In the genomic region with DNA sequence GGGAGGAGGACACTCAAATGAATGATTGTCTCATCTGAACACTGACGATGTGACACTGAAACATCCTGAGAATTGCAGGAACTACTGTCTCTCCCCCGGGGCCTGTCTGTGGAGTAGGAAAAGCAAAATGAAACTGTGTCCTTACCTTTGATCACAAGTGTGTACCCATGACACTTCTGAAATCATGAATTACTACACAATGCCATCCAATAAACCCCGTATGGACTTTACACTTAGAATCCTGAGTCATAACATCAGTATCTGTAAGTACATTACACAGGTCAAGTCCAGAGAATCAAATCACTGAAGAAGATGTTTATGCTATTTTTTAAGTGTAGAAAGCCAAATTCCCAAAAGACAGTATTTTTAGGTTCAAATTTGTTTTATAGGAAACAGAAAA, we compare ENCODE assay signal across 28 mouse cellular contexts.
A peak's percentile ranks its signal among the peaks of the same experiment; 100 is the strongest.
DNase-seq lines count a peak whose midpoint lies in the region; ATAC-seq and TF ChIP-seq lines count a peak whose summit lies in the region.
"Had no signal": no experiment of that assay in that cellular context is flagged by ENCODE, and none has a peak within 500 bp of the region (broad histone marks: within the 10 kb centered on the region; RNA-seq: fewer than 3 reads in every experiment).

No protein-coding gene starts in this region.

- no peak overlapping the region for H3K9ac ChIP-seq in heart, adult 2 months (ENCODE audit: low read depth, low read length)
- no peak overlapping the region for H3K9ac ChIP-seq in intestine, embryonic 15.5 days
- H3K9ac ChIP-seq: embryonic facial prominence, embryonic 12.5 days; embryonic facial prominence, embryonic 15.5 days; forebrain, embryonic 12.5 days; forebrain, embryonic 15.5 days; heart, embryonic 12.5 days; heart, embryonic 15.5 days had no signal

- no peaks in the 10 kb centered on the region for H3K9me3 ChIP-seq in intestine, embryonic 15.5 days
- H3K9me3 ChIP-seq: embryonic facial prominence, embryonic 12.5 days; embryonic facial prominence, embryonic 15.5 days; forebrain, embryonic 12.5 days; forebrain, embryonic 15.5 days; G1E; heart, embryonic 12.5 days; heart, embryonic 15.5 days had no signal

- intact Hi-C loops in heart, adult 2 months (cut with DNase I): loop anchor here (5.0 to 10.0 kb wide), 3 partner anchors 276 to 967 kb away; partner anchors contain the start of gene Adamts1
- intact Hi-C loops in heart, postnatal 14 days (cut with DNase I): no loop called here

- peaks cover 5% of the 10 kb centered on the region; the same call in 1 of the 2 replicates for H3K36me3 ChIP-seq in heart, adult 2 months (ENCODE audit: control insufficient read depth, insufficient read depth, low read length)
- no peaks in the 10 kb centered on the region for H3K36me3 ChIP-seq in intestine, embryonic 15.5 days
- H3K36me3 ChIP-seq in small intestine, adult 2 months (ENCODE audit: control insufficient read depth, insufficient read depth, low read length): no peaks in the 10 kb centered on the region
- H3K36me3 ChIP-seq: embryonic facial prominence, embryonic 12.5 days; embryonic facial prominence, embryonic 15.5 days; forebrain, embryonic 12.5 days; forebrain, embryonic 15.5 days; G1E; heart, embryonic 12.5 days; heart, embryonic 15.5 days had no signal

- H3K27ac ChIP-seq in heart, adult 2 months: peak overlapping the region; percentile 29; the same call in 1 of the 2 replicates
- H3K27ac ChIP-seq in brown adipose tissue, adult 24 weeks (replicated peaks; ENCODE audit: low read depth, low read length): peak overlapping the region; percentile 26; the same call in 1 of the 2 replicates
- no peak overlapping the region for H3K27ac ChIP-seq in intestine, embryonic 15.5 days
- H3K27ac ChIP-seq in small intestine, adult 2 months (ENCODE audit: insufficient read depth, low read depth, low read length): peak overlapping the region; percentile 80
- H3K27ac ChIP-seq: embryonic facial prominence, embryonic 12.5 days; embryonic facial prominence, embryonic 15.5 days; forebrain, embryonic 12.5 days; forebrain, embryonic 15.5 days; heart, embryonic 15.5 days had no signal

- H3K4me2 ChIP-seq in intestine, embryonic 15.5 days (replicated peaks): no peak overlapping the region
- H3K4me2 ChIP-seq: embryonic facial prominence, embryonic 12.5 days; embryonic facial prominence, embryonic 15.5 days; forebrain, embryonic 12.5 days; forebrain, embryonic 15.5 days; heart, embryonic 12.5 days; heart, embryonic 15.5 days had no signal

- H3K79me2 ChIP-seq in heart, adult 2 months (replicated peaks; ENCODE audit: control insufficient read depth, insufficient read depth, low read length): no peaks in the 10 kb centered on the region

- TF ChIP-seq EP300 in heart, adult 2 months (IDR thresholded peaks at IDR 0.05; ENCODE audit: insufficient read depth, low read depth, low read length): no peak

- no peak for TF ChIP-seq POLR2A in heart, adult 2 months (IDR thresholded peaks at IDR 0.05; ENCODE audit: insufficient read depth, low read depth, low read length)
- TF ChIP-seq POLR2A in small intestine, adult 2 months (IDR thresholded peaks at IDR 0.05; ENCODE audit: low read depth, low read length): no peak

- WGBS in heart, adult 2 months: 51% methylated on average over 3 of the region's 3 CpGs
- WGBS in intestine, embryonic 15.5 days: 82% methylated on average over 3 of the region's 3 CpGs
- 33% methylated on average over 3 of the region's 3 CpGs for WGBS in small intestine, adult 2 months

- peak; percentile 78 for ATAC-seq in intestine, embryonic 15.5 days
- ATAC-seq: forebrain, embryonic 15.5 days; hindbrain, embryonic 16.5 days; Patski had no signal

- no peak for DNase-seq in heart, adult 2 months
- DNase-seq in heart, postnatal 14 days: no peak
- no peak for DNase-seq in thymus, postnatal 0 days (ENCODE audit: low spot score)
- no peak for DNase-seq in urinary bladder, adult 2 months (ENCODE audit: low spot score)
- DNase-seq: adrenal gland, postnatal 10 days; adrenal gland, postnatal 36 days; B cell, adult 2 months; cerebellum, adult 11 months; cerebellum, adult 2 months; cerebellum, adult 9-11 months; cerebellum, postnatal 25 days; gastrocnemius, postnatal 14 days; heart, adult 11 months; heart, postnatal 4 days had no signal

- no peak for TF ChIP-seq CTCF in heart, adult 2 months (IDR thresholded peaks at IDR 0.05)
- no peak for TF ChIP-seq CTCF in small intestine, adult 2 months (IDR thresholded peaks at IDR 0.05; ENCODE audit: extremely low read depth, insufficient read length, insufficient replicate concordance, low read depth, low read length)

- H3K4me1 ChIP-seq in heart, adult 2 months (ENCODE audit: control insufficient read depth, insufficient read depth, low read length): peaks cover 5% of the 10 kb centered on the region
- H3K4me1 ChIP-seq in brown adipose tissue, adult 24 weeks (ENCODE audit: control insufficient read depth, insufficient read depth, insufficient read length, low read length): peaks cover 10% of the 10 kb centered on the region
- no peaks in the 10 kb centered on the region for H3K4me1 ChIP-seq in intestine, embryonic 15.5 days (replicated peaks)
- H3K4me1 ChIP-seq in small intestine, adult 2 months (ENCODE audit: control insufficient read depth, insufficient read depth, insufficient read length, low read length): peaks cover 6% of the 10 kb centered on the region; the same call in 1 of the 2 replicates
- H3K4me1 ChIP-seq: forebrain, embryonic 12.5 days; forebrain, embryonic 15.5 days; heart, embryonic 12.5 days; heart, embryonic 15.5 days had no signal

- H3K4me3 ChIP-seq in heart, adult 2 months: no peak overlapping the region
- H3K4me3 ChIP-seq in brown adipose tissue, adult 24 weeks (ENCODE audit: insufficient read depth, low read depth, low read length): no peak overlapping the region
- no peak overlapping the region for H3K4me3 ChIP-seq in intestine, embryonic 15.5 days (replicated peaks)
- no peak overlapping the region for H3K4me3 ChIP-seq in small intestine, adult 2 months (ENCODE audit: low read depth, low read length)
- H3K4me3 ChIP-seq: embryonic facial prominence, embryonic 12.5 days; embryonic facial prominence, embryonic 15.5 days; erythroblast, embryonic 14.5 days; forebrain, embryonic 12.5 days; forebrain, embryonic 15.5 days; heart, embryonic 12.5 days; heart, embryonic 15.5 days had no signal

- no peaks in the 10 kb centered on the region for H3K27me3 ChIP-seq in heart, adult 2 months (ENCODE audit: control insufficient read depth, insufficient read depth, low read length)
- H3K27me3 ChIP-seq in intestine, embryonic 15.5 days (replicated peaks): no peaks in the 10 kb centered on the region
- H3K27me3 ChIP-seq in small intestine, adult 2 months (ENCODE audit: control insufficient read depth, insufficient read depth, low read length): no peaks in the 10 kb centered on the region
- H3K27me3 ChIP-seq: CH12.LX; embryonic facial prominence, embryonic 12.5 days; embryonic facial prominence, embryonic 15.5 days; forebrain, embryonic 12.5 days; forebrain, embryonic 15.5 days; heart, embryonic 12.5 days; heart, embryonic 15.5 days; Patski had no signal
